Mouse (Mus musculus) bone marrow, adult 2 months (tissue): ENCODE data around the gene Lrba. TPM values are rescaled to one million over a fixed set of nuclear protein-coding genes. Genes with fewer than 3 reads are reported as not detected.

Experiments used
- H3K27ac ChIP-seq: fragments of 200-500 bp; 2 replicates; pipeline ENCODE4 v1.5.1; 2012; ENCODE audit warnings: low read depth, mild to moderate bottlenecking, control low read depth, inconsistent platforms, low read length; ENCODE audit not compliant: control insufficient read depth, poor library complexity, insufficient read depth
- H3K4me1 ChIP-seq: fragments of 200-500 bp; 2 replicates; pipeline ENCODE4 v1.6.1; 2011; ENCODE audit warnings: low read length; ENCODE audit not compliant: control insufficient read depth, insufficient read depth
- H3K4me3 ChIP-seq: fragments of 200-500 bp; replicated peaks from 2 replicates; pipeline ENCODE3; 2011; ENCODE audit warnings: mild to moderate bottlenecking, low read depth, low read length, control low read depth; ENCODE audit not compliant: control insufficient read depth
- CTCF ChIP-seq: fragments of 200-500 bp; IDR thresholded peaks from 2 replicates; pipeline ENCODE4 v1.5.1; 2011; ENCODE audit warnings: low read length, control low read depth; ENCODE audit not compliant: control insufficient read depth, insufficient read depth
- POLR2A ChIP-seq: fragments of 200-500 bp; IDR thresholded peaks from 2 replicates; pipeline ENCODE4 v1.6.1; 2011; ENCODE audit warnings: low read depth, mild to moderate bottlenecking, control low read depth, low read length, borderline replicate concordance; ENCODE audit not compliant: control insufficient read depth
- WGBS: fragments of 180-500 bp; shearing (Covaris S2); methylation state at CpG from one replicate; pipeline ENCODE4 v1.1.7; 2018; 5-methylcytosine and 5-hydroxymethylcytosine counted together
- polyA plus RNA-seq: library from polyadenylated mRNA; stranded (reverse); fragments of >200 nt; gene quantifications from 2 replicates; pipeline ENCODE4 v1.2.4, GENCODE M21; 2011; ENCODE audit warnings: low replicate concordance; ENCODE audit not compliant: missing spikeins, insufficient read depth, insufficient read length

The Lrba gene
- 7.1 and 12.3 TPM in 2 replicates for polyA plus RNA-seq

DNA sequence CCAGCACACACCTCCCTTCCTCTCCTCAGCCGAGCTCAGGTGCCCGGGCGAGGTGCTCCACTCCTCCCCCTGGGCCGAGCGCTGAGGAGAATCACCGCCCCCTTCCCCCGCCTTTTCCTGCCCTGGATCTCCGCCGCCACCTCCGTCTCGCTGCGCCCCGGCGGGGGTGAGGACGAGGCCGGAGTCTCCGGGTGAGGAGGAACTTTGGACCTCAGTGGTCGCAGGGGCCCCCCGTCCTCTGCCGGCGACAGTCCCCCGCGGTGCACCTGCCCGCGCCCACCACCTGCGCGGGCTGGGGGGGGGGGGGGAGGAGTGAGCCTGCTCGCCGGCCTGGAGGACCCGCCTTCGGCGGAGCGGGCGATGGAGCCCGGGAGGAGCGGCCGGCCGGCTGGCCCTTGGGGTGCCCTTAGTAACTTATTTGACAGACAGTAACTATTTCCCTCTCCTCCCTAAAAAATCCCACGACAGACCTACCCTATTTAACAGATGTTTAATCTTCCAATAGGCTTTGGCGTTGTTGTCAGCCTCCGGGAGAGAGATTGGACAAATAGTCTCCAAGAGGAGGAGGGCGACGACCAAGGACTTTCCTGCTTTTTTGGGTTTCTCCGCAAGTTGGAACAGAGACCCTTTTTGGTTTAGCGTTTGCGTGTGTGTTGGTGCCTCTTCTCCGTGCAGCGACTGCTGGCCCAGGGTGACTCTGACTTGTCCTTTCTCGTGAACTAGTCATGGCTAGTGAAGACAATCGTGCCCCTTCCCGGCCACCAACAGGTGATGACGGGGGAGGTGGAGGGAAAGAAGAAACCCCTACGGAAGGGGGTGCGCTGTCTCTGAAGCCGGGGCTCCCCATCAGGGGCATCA, at the start of gene Lrba:
TSS of gene Lrba (plus strand) at position 117 of the 858 bp plus-strand sequence.
- Histone ChIP-seq H3K27ac (peak within 1 kb of the TSS; percentile 98), H3K4me3 (peak within 1 kb of the TSS; percentile 98), H3K4me1 (no peaks in the 10 kb centered on the region; the same call in 1 of the 2 replicates)
- WGBS: under 1% methylated on average over 52 of the region's 55 CpGs
- TF ChIP-seq CTCF (no peak), POLR2A (no peak)

DNA sequence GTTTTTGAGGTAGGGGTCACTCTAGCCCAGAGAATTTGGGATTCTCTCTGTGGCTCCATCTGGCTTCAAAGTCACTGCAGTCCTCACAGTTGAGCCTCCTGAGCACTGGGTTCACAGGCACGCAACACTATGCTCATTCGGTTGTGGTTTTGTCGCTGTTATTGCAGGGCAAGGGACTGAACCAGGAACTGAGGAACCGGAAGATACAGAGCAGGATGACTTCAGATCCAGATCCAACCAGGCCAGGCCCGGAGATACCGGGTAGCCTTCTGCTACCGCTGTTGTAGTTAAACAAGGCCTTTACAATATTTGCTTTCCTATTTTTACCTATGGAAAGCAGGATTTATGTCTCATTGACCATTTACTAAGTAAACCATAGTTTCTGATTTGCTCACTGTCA, 44.8 kb upstream of the Lrba start:
- WGBS: 66% methylated on average over 7 of the region's 7 CpGs
- Histone ChIP-seq H3K27ac (no peak overlapping the region), H3K4me3 (no peak overlapping the region), H3K4me1 (no peaks in the 10 kb centered on the region)
- TF ChIP-seq CTCF (no peak), POLR2A (no peak)

GRCm38 (mm10) chr3:86181107-86181506, 43.4 kb upstream of the Lrba start:
- 75% methylated on average over 5 of the region's 5 CpGs for WGBS
- Histone ChIP-seq H3K4me3 (no peak overlapping the region), H3K4me1 (no peaks in the 10 kb centered on the region), H3K27ac (no peak overlapping the region)
- TF ChIP-seq CTCF (no peak), POLR2A (no peak)

GRCm38 (mm10) chr3:86184546-86184945, 39.9 kb upstream of the Lrba start:
- WGBS: 68% methylated on average over 7 of the region's 7 CpGs
- Histone ChIP-seq H3K4me1 (no peaks in the 10 kb centered on the region), H3K27ac (no peak overlapping the region), H3K4me3 (no peak overlapping the region)
- TF ChIP-seq CTCF (no peak), POLR2A (no peak)

DNA sequence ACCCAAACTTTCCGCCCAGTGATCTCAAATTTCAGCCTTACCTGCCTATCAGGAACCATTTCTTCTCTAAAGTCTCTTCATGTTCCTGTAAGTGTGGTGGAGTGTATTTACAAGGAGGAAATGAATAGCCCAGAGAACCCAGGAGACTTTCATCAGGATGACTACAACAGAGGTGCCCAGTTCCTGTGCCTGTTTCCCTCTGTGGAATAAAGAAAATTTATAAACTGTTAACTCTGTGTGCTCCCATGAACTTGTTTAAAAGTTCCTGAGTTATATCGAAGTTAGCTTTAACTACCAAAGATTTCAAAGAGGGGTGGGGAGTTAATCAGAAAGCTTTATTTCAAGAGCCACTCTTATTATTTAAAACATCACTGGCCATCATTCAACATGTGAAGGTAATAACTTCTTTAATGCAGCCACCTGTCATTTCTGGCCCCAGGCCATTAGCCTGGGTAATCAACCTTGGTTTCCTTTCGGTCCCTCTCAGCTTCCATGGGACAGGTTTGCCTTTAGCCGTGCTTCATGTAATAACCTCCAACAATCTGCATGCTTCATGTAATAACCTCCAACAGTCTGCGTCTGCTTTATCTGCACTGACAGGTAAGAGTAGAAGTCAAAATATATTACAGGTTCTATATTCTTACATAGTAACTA, 36.6 kb upstream of the Lrba start:
- H3K4me3 ChIP-seq: no peak overlapping the region
- H3K4me1 ChIP-seq: no peaks in the 10 kb centered on the region
- TF ChIP-seq POLR2A (no peak), CTCF (no peak)
- no peak overlapping the region for H3K27ac ChIP-seq
- 64% methylated on average over 5 of the region's 5 CpGs for WGBS

DNA sequence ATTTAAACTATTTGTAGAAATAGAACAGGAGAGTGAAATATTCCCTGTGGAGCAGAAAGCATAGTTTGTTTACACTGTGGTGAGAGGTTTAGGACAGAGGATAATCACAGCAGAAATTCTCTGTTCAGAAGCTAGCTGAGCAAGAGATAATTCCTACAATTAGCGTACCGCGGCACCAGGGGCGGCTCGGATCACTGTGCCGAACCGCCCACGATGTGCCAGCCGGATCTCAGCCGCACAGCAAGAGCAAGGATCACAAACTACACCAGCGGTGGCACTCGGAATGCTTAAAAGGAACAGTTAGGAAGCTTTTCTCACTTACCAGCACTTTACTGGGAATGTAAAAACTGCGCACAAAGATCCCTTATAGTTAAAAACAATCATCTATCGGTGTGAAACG, 28.5 kb upstream of the Lrba start:
- TF ChIP-seq POLR2A (no peak), CTCF (no peak)
- Histone ChIP-seq H3K4me1 (no peaks in the 10 kb centered on the region), H3K27ac (no peak overlapping the region), H3K4me3 (no peak overlapping the region)
- 57% methylated on average over 15 of the region's 15 CpGs for WGBS

GRCm38 (mm10) chr3:86196471-86196870, 28.0 kb upstream of the Lrba start:
- H3K4me1 ChIP-seq: no peaks in the 10 kb centered on the region
- 3% methylated on average over 3 of the region's 3 CpGs for WGBS

GRCm38 (mm10) chr3:86201645-86202175, 22.8 kb upstream of the Lrba start:
- no peaks in the 10 kb centered on the region; the same call in 1 of the 2 replicates for H3K4me1 ChIP-seq
- 56% methylated on average over 1 of the region's 1 CpGs for WGBS
- H3K27ac ChIP-seq: no peak overlapping the region
- no peak for TF ChIP-seq CTCF
- no peak for TF ChIP-seq POLR2A
- no peak overlapping the region for H3K4me3 ChIP-seq

More at GRCm38 (mm10) chr3:86196471-86196870, 28.0 kb upstream of the Lrba start:
- H3K4me3 ChIP-seq: no peak overlapping the region
- H3K27ac ChIP-seq: no peak overlapping the region
- no peak for TF ChIP-seq CTCF
- TF ChIP-seq POLR2A: no peak
